Mouse (Mus musculus) CH12.LX (cell line): Measurements from ENCODE around the gene Zbtb25. TPM values are rescaled to one million over a fixed set of nuclear protein-coding genes. Genes with fewer than 3 reads are reported as not detected.

Experiments used
- DNase-seq: peaks from one replicate; pipeline ENCODE4 v3.0.0-alpha.2; 2013; ENCODE audit errors: extremely low read depth
- H3K27ac ChIP-seq: 2 replicates; pipeline ENCODE4 v1.5.1; 2012; ENCODE audit warnings: low read depth, mild to moderate bottlenecking, control low read depth, moderate library complexity; ENCODE audit not compliant: insufficient read depth
- H3K27me3 ChIP-seq: replicated peaks from 2 replicates; pipeline ENCODE3; 2012; ENCODE audit warnings: inconsistent platforms
- H3K36me3 ChIP-seq, 2 experiments: replicated peaks in 1 of 2; 2 replicates each; pipeline versions ENCODE3 to v1.6.1; 2012; ENCODE audit warnings: inconsistent platforms in 1 of 2, low read length in 1 of 2, mild to moderate bottlenecking in 1 of 2, mixed read lengths in 1 of 2, moderate library complexity in 1 of 2; ENCODE audit not compliant: control insufficient read depth in 1 of 2, insufficient read depth in 1 of 2
- H3K4me1 ChIP-seq, 2 experiments: 2 replicates each; pipeline ENCODE4 v1.6.1; 2012; ENCODE audit warnings: inconsistent platforms in 1 of 2, moderate library complexity in 1 of 2; ENCODE audit not compliant: insufficient read depth in 2 of 2, control insufficient read depth in 1 of 2
- H3K4me2 ChIP-seq: 2 replicates; pipeline ENCODE4 v1.6.1; 2012; ENCODE audit warnings: low read depth, mild to moderate bottlenecking, control low read depth; ENCODE audit not compliant: poor library complexity, insufficient read depth, severe bottlenecking
- H3K4me3 ChIP-seq, 3 experiments: fragments of 150-350 bp in 1 of 3; sonication (generic) in 1 of 3; replicated peaks in 1 of 3; 2 replicates each; pipeline versions ENCODE3 to v1.5.1; 2011 to 2012; ENCODE audit warnings: low read depth in 2 of 3, low read length in 2 of 3, mild to moderate bottlenecking in 2 of 3, moderate library complexity in 2 of 3, control low read depth in 1 of 3, improper control_type of control experiment in 1 of 3, inconsistent platforms in 1 of 3, mixed read lengths in 1 of 3; ENCODE audit not compliant: poor library complexity in 1 of 3
- H3K79me2 ChIP-seq: replicated peaks from 2 replicates; pipeline ENCODE4 v1.6.1; 2012; ENCODE audit warnings: mild to moderate bottlenecking, moderate library complexity; ENCODE audit not compliant: control insufficient read depth, poor library complexity, insufficient read depth, severe bottlenecking; ENCODE audit errors: extremely low read depth
- H3K9ac ChIP-seq: 2 replicates; pipeline ENCODE4 v1.6.1; 2012; ENCODE audit warnings: low read depth, mild to moderate bottlenecking, control low read depth, moderate library complexity; ENCODE audit not compliant: insufficient read depth
- H3K9me3 ChIP-seq: replicated peaks from 2 replicates; pipeline ENCODE3; 2012; ENCODE audit warnings: low read length, inconsistent platforms, mixed read lengths
- BHLHE40 ChIP-seq: IDR thresholded peaks from 2 replicates; pipeline ENCODE4 v1.6.1; 2011; ENCODE audit warnings: mild to moderate bottlenecking, low read depth, low read length, improper control_type of control experiment
- CHD2 ChIP-seq: IDR thresholded peaks from 2 replicates; pipeline ENCODE4 v1.6.1; 2011; ENCODE audit warnings: low read length, improper control_type of control experiment
- E2F4 ChIP-seq: IDR thresholded peaks from 2 replicates; pipeline ENCODE4 v1.6.1; 2011; ENCODE audit warnings: low read depth, low read length, improper control_type of control experiment; ENCODE audit not compliant: insufficient replicate concordance
- ELF1 ChIP-seq: IDR thresholded peaks from 2 replicates; pipeline ENCODE4 v1.6.1; 2014; ENCODE audit warnings: low read depth, mild to moderate bottlenecking, inconsistent platforms, low read length, improper control_type of control experiment
- EP300 ChIP-seq: IDR thresholded peaks from 2 replicates; pipeline ENCODE4 v1.6.1; 2011; ENCODE audit warnings: low read length, improper control_type of control experiment
- ETS1 ChIP-seq: conservative IDR thresholded peaks from 2 replicates; pipeline ENCODE4 v1.6.1; 2012; ENCODE audit warnings: low read depth, mild to moderate bottlenecking, inconsistent platforms, low read length, improper control_type of control experiment, moderate library complexity
- GABPA ChIP-seq: IDR thresholded peaks from 2 replicates; pipeline ENCODE4 v1.6.1; 2012; ENCODE audit warnings: low read depth, low read length, improper control_type of control experiment, inconsistent platforms; ENCODE audit not compliant: insufficient replicate concordance
- JUN ChIP-seq: IDR thresholded peaks from 2 replicates; pipeline ENCODE4 v1.6.1; 2011; ENCODE audit warnings: low read depth, mild to moderate bottlenecking, low read length, improper control_type of control experiment, moderate library complexity; ENCODE audit not compliant: insufficient read depth
- JUND ChIP-seq: conservative IDR thresholded peaks from 2 replicates; pipeline ENCODE4 v1.6.1; 2011; ENCODE audit warnings: low read depth, low read length, improper control_type of control experiment
- KAT2A ChIP-seq: IDR thresholded peaks from 2 replicates; pipeline ENCODE4 v1.6.1; 2012; ENCODE audit warnings: low read length, improper control_type of control experiment, inconsistent platforms; ENCODE audit not compliant: insufficient replicate concordance
- MAFK ChIP-seq: IDR thresholded peaks from 2 replicates; pipeline ENCODE4 v1.6.1; 2011; ENCODE audit warnings: low read length, improper control_type of control experiment; ENCODE audit not compliant: insufficient replicate concordance
- MAX ChIP-seq: IDR thresholded peaks from 2 replicates; pipeline ENCODE4 v1.6.1; 2011; ENCODE audit warnings: low read length, improper control_type of control experiment
- MAZ ChIP-seq: IDR thresholded peaks from 2 replicates; pipeline ENCODE4 v1.6.1; 2012; ENCODE audit warnings: low read depth, mild to moderate bottlenecking, inconsistent platforms, low read length, improper control_type of control experiment, moderate library complexity
- MXI1 ChIP-seq: IDR thresholded peaks from 2 replicates; pipeline ENCODE4 v1.6.1; 2011; ENCODE audit warnings: mild to moderate bottlenecking, low read depth, low read length, improper control_type of control experiment
- NELFE ChIP-seq: IDR thresholded peaks from 2 replicates; pipeline ENCODE4 v1.6.1; 2011; ENCODE audit warnings: low read depth, low read length, improper control_type of control experiment
- PAX5 ChIP-seq: IDR thresholded peaks from 2 replicates; pipeline ENCODE4 v1.6.1; 2012; ENCODE audit warnings: low read length, inconsistent platforms, mixed read lengths
- POLR2A ChIP-seq: IDR thresholded peaks from 2 replicates; pipeline ENCODE4 v1.6.1; 2011; ENCODE audit warnings: low read depth, mild to moderate bottlenecking, improper control_type of control experiment, low read length
- POLR2AphosphoS2 ChIP-seq: IDR thresholded peaks from 2 replicates; pipeline ENCODE4 v1.6.1; 2011; ENCODE audit warnings: low read depth, low read length, improper control_type of control experiment
- RCOR1 ChIP-seq: conservative IDR thresholded peaks from 2 replicates; pipeline ENCODE4 v1.6.1; 2012; ENCODE audit warnings: low read depth, mild to moderate bottlenecking, inconsistent platforms, low read length, improper control_type of control experiment
- SIN3A ChIP-seq: IDR thresholded peaks from 2 replicates; pipeline ENCODE4 v1.6.1; 2012; ENCODE audit warnings: low read length, improper control_type of control experiment, inconsistent platforms
- TBP ChIP-seq: conservative IDR thresholded peaks from 2 replicates; pipeline ENCODE4 v1.6.1; 2011; ENCODE audit warnings: low read depth, low read length, improper control_type of control experiment
- TCF12 ChIP-seq: IDR thresholded peaks from 2 replicates; pipeline ENCODE4 v1.6.1; 2014; ENCODE audit warnings: low read depth, mild to moderate bottlenecking, inconsistent platforms, low read length, improper control_type of control experiment
- UBTF ChIP-seq: IDR thresholded peaks from 2 replicates; pipeline ENCODE4 v1.6.1; 2012; ENCODE audit warnings: low read depth, mild to moderate bottlenecking, inconsistent platforms, low read length, improper control_type of control experiment, moderate library complexity
- ZC3H11A ChIP-seq: IDR thresholded peaks from 2 replicates; pipeline ENCODE4 v1.6.1; 2012; ENCODE audit warnings: low read depth, mild to moderate bottlenecking, inconsistent platforms, low read length, improper control_type of control experiment
- ZNF384 ChIP-seq: IDR thresholded peaks from 2 replicates; pipeline ENCODE4 v1.6.1; 2012; ENCODE audit warnings: low read depth, low read length, improper control_type of control experiment, inconsistent platforms
- dilution Hi-C: fragments of 300-500 bp; cut with MboI; formaldehyde crosslinking; loops from 2 replicates; pipeline ENCODE4 v1.14.3; 2020; ENCODE audit warnings: low sequenced_read_pairs; ENCODE audit not compliant: extremely low pct_unique_long_range_greater_than_20kb, extremely low pct_ligation_motif_present
- in situ Hi-C: fragments of 300-500 bp; cut with MboI; formaldehyde crosslinking; loops from 3 replicates; pipeline ENCODE4 v1.14.3; 2019; ENCODE audit warnings: low sequenced_read_pairs, low pct_ligation_motif_present, low pct_unique_long_range_greater_than_20kb, mixed read lengths
- polyA plus RNA-seq: library from polyadenylated mRNA; unstranded; fragments of >175 nt; gene quantifications from 2 replicates; pipeline ENCODE4 v1.2.1, GENCODE M21; 2012; ENCODE audit warnings: low read depth; ENCODE audit not compliant: insufficient read length
- total RNA-seq, 2 experiments: library from RNA; depleted of rRNA; stranded (reverse); fragments of 300-350 nt in 1 of 2; fragments of >200 nt in 1 of 2; gene quantifications; 2 replicates each; pipeline ENCODE4 v1.2.3; 2012 to 2014

Gene Zbtb25
- total and polyA plus RNA-seq, 3 experiments, result 7.2 to 18.7 (median 7.3) TPM

DNA sequence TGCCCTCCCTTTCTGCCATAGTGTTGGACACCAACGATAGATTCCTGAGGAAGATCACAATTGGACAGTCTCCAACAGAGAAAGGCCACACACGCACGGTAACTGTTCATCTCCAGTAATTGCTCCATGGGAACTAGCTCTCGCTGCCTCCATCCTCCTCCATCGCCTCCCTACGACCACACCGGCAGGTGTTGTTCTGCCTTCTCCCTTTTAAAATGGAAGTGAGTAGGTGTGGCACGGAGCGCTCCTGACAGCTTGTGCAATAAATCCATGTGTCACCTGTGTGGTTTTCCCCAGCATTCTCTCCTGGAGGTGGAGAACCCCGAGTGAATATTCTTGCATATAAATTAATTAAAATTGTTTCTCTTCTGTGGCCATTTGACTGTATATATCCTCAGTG is 69.0 kb downstream of the Zbtb25 start:
- TF ChIP-seq CHD2 (no peak), ETS1 (no peak), UBTF (no peak), EP300 (no peak), ELF1 (no peak), JUN (no peak), BHLHE40 (no peak), PAX5 (no peak), TBP (no peak), MAFK (no peak), MAX (no peak), GABPA (no peak), JUND (no peak), RCOR1 (no peak), E2F4 (no peak), POLR2AphosphoS2 (no peak), NELFE (no peak), MAZ (no peak), ZC3H11A (no peak), POLR2A (no peak)
- in situ Hi-C loops, result no loop called here
- H3K36me3 ChIP-seq, result peaks cover 53 to 94% of the 10 kb centered on the region in 2 experiments

DNA sequence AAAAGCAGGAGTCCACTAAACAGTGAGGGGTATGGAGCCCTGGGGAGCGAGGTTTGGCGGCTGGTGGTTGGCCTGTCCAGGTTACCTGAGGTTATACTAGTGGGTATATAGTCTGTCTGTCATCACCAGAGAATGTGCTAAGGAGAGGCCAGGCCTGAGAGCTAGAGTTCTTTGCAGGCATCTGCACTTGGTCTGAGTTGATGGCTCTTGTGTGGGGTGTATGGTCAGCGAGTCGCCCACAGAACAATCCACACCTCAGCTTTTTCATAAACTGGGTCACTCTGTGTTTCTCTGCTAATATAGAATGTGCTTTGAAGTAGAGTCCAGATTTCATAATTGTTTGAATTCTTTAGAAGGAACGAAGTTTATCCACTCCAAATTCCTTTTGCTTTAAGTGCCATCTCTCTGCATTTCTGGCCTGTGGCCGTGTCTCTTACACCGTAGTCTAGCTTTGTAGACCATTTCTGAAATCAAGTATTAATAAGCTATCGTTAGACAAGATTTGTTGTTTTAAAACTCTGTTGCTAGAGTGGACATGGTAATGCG is 70.0 kb downstream of the Zbtb25 start:
- no peaks in the 10 kb centered on the region for H3K27me3 ChIP-seq
- H3K4me3 ChIP-seq, result no peak overlapping the region
- H3K9ac ChIP-seq, result no peak overlapping the region
- H3K4me1 ChIP-seq, result peaks cover 0 to 3% of the 10 kb centered on the region in 2 experiments; a peak in 1 of 4 replicates
- no peak overlapping the region for H3K27ac ChIP-seq
- no peaks in the 10 kb centered on the region for H3K9me3 ChIP-seq
- DNase-seq, result no peak
- H3K36me3 ChIP-seq, result peaks cover 57 to 97% of the 10 kb centered on the region in 2 experiments
- TF ChIP-seq TBP (no peak), SIN3A (no peak), MXI1 (no peak), KAT2A (no peak), UBTF (no peak), GABPA (no peak), POLR2A (no peak), TCF12 (no peak), ZNF384 (no peak), POLR2AphosphoS2 (no peak), ZC3H11A (no peak)
- in situ Hi-C loops (loop anchor here (5.0 kb wide), 1 partner anchor 33 kb away; no protein-coding TSS in a partner anchor), dilution Hi-C loops (no loop called here)
- H3K79me2 ChIP-seq, result no peaks in the 10 kb centered on the region; the same call in 1 of the 2 replicates
- H3K4me2 ChIP-seq, result no peak overlapping the region

More for the DNA sequence above, 69.0 kb downstream of the Zbtb25 start:
- H3K4me1 ChIP-seq, result peaks cover 2 to 9% of the 10 kb centered on the region in 2 experiments; a peak in 3 of 4 replicates
- no peak overlapping the region for H3K9ac ChIP-seq
- no peak overlapping the region for H3K4me3 ChIP-seq
- H3K4me2 ChIP-seq, result no peak overlapping the region
- DNase-seq, result no peak
- no peaks in the 10 kb centered on the region; the same call in 1 of the 2 replicates for H3K79me2 ChIP-seq
- H3K27ac ChIP-seq, result no peak overlapping the region
- dilution Hi-C loops, result no loop called here
- H3K9me3 ChIP-seq, result no peaks in the 10 kb centered on the region
- H3K27me3 ChIP-seq, result no peaks in the 10 kb centered on the region
